Mouse (Mus musculus): ENCODE measurements around the gene Cideb.

Cideb gene

GRCm38 (mm10) chr14:55721700-55722437, 36.4 kb downstream of the Cideb start, which contains the start of gene Rabggta:
Gene Rabggta (minus strand): TSS chr14:55722263.
- peak; percentile 85 for DNase-seq (ENCODE audit: low spot score)

GRCm38 (mm10) chr14:55721076-55721475, 37.2 kb downstream of the Cideb start:
- no peak for DNase-seq (ENCODE audit: low spot score)

GRCm38 (mm10) chr14:55720666-55721065, 37.6 kb downstream of the Cideb start:
- DNase-seq (ENCODE audit: low spot score): no peak

- no peak for DNase-seq (ENCODE audit: low spot score)
Measured at GRCm38 (mm10) chr14:55719737-55720136, 38.5 kb downstream of the Cideb start.

- no peak for DNase-seq (ENCODE audit: low spot score)
Measured at GRCm38 (mm10) chr14:55716884-55717283, 41.4 kb downstream of the Cideb start.

- DNase-seq (ENCODE audit: low spot score): no peak
Measured at GRCm38 (mm10) chr14:55716271-55716670, 42.0 kb downstream of the Cideb start.

- DNase-seq (ENCODE audit: low spot score): no peak
Measured at GRCm38 (mm10) chr14:55714893-55715292, 43.4 kb downstream of the Cideb start.

GRCm38 (mm10) chr14:55713729-55714122, 44.5 kb downstream of the Cideb start, which contains the start of gene Tgm1:
Gene Tgm1 (minus strand): TSS chr14:55713926.
- no peak for DNase-seq (ENCODE audit: low spot score)

- DNase-seq (ENCODE audit: low spot score): no peak
Measured at GRCm38 (mm10) chr14:55713007-55713728, 45.1 kb downstream of the Cideb start.

- DNase-seq (ENCODE audit: low spot score): no peak
Measured at GRCm38 (mm10) chr14:55711786-55712185, 46.5 kb downstream of the Cideb start.

GRCm38 (mm10) chr14:55709509-55709908, 48.7 kb downstream of the Cideb start:
- DNase-seq (ENCODE audit: low spot score): no peak

- no peak for DNase-seq (ENCODE audit: low spot score)
Measured at GRCm38 (mm10) chr14:55707397-55707796, 50.9 kb downstream of the Cideb start.

- no peak for DNase-seq (ENCODE audit: low spot score)
Measured at GRCm38 (mm10) chr14:55706051-55706600, 52.1 kb downstream of the Cideb start.
